Mouse (Mus musculus): ENCODE measurements around the gene Foxi2.

DNA sequence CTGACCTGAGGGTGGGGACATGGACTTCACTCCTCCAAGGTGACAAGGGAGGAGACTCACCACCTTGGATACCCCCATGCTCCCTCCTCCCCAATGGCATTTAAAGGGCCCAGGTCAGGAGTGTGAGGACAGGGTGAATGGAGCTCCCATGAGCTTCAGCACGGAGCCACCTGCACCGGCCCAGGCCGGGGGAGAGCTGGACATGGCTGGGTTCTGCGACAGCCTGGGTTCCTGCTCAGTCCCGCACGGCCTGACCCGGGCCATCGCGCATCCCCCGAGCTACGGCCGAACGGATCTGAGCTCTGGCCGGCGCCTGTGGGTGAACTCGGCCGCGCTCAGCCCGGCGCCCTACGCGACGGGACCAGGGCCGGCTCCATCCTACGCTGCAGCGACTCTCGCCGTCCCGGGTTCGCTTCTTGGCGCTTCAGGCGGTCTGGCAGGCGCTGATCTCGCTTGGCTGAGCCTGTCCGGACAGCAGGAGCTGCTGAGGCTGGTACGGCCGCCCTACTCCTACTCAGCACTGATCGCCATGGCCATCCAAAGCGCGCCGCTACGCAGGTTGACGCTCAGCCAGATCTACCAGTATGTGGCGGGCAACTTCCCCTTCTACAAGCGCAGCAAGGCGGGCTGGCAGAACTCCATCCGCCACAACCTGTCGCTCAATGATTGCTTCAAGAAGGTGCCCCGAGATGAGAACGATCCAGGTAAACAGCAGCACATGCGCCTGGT is at the start of gene Foxi2:
- TF ChIP-seq CTCF (IDR thresholded peaks at IDR 0.05; ENCODE audit: low read depth, low read length): no peak
- TF ChIP-seq POLR2A (IDR thresholded peaks at IDR 0.05; ENCODE audit: extremely low read depth, insufficient read depth, low read length): no peak

Measured in liver, adult 2 months (tissue).